Mouse (Mus musculus) retina, adult 2 months (tissue): ENCODE measurements around the gene Efl1.
A peak's percentile ranks its signal among the peaks of the same experiment; 100 is the strongest.
"Not testable (repeated sequence)": the region's sequence is repeated elsewhere in the genome, so short reads cannot be mapped to it uniquely, and the experiment has no call there.

ENCODE experiments used
- DNase-seq: peaks from one replicate; pipeline ENCODE4 v3.0.0-alpha.2; 2012; ENCODE audit warnings: low read depth, low spot score

The Efl1 gene

DNA sequence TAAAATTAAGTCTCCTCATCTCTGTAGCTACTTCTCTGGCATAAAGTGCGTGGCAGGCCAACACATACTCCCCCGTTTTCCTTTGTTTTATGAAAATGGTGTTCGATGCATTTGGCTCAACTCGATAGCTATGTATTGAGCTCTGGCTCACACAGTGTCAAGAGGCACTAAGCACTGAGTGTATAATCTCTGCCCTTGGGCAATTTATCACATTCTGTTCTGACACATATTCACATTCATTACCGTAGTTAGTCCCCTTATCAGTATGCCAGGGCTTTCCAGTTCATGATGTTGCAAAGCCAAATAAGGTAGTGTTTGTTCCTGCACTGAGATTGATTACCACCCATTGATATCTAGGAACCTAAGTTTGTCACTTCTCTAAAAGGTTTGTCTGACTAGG, 71.3 kb downstream of the Efl1 start:
- DNase-seq, result no peak

GRCm38 (mm10) chr7:82720501-82720900, 72.1 kb downstream of the Efl1 start:
- no peak for DNase-seq

DNA sequence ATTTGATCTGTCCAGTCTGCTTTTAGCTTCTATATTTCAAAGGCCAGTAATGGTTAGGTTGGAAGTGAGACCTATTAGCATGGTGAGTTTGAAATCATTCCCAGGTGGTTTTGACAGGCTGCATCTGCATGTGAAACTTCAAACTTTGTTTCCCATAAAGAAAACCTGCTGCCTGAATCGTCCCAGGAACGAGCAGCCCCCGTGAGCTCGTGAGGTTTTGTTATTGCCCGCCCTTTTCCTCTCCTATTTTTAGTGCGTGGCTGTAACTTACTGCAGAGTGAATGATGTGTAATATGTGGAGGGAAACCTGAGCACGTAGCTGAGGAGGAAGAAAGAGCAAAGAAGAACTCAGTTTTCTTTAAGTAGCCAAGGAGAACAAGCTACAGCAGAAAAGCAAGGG, 72.5 kb downstream of the Efl1 start:
- no peak for DNase-seq

- DNase-seq, result no peak
Measured at GRCm38 (mm10) chr7:82722486-82723123, 74.2 kb downstream of the Efl1 start.

GRCm38 (mm10) chr7:82723151-82723871, 74.9 kb downstream of the Efl1 start:
- no peak for DNase-seq

DNA sequence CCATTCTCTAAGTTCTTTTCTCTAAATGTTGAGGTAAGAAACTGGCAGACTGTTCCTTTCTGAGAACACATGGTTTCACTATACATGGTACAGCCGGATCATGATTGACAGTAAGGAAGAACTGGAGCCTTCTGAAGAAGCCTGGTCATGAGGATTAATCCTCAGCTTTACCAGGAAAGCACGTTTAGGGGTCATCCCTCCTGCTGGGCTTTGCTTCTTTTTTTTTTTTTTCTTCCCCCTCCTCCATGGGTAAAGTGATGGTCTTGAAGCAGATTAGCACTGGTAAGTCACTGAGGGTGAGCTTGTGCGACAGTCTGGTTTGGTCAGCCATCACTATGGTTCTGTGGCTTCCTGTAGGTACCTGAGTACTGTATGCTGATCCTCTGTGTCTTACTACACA, 76.1 kb downstream of the Efl1 start:
- no peak for DNase-seq

GRCm38 (mm10) chr7:82725006-82725636, 76.7 kb downstream of the Efl1 start:
- no peak for DNase-seq

DNA sequence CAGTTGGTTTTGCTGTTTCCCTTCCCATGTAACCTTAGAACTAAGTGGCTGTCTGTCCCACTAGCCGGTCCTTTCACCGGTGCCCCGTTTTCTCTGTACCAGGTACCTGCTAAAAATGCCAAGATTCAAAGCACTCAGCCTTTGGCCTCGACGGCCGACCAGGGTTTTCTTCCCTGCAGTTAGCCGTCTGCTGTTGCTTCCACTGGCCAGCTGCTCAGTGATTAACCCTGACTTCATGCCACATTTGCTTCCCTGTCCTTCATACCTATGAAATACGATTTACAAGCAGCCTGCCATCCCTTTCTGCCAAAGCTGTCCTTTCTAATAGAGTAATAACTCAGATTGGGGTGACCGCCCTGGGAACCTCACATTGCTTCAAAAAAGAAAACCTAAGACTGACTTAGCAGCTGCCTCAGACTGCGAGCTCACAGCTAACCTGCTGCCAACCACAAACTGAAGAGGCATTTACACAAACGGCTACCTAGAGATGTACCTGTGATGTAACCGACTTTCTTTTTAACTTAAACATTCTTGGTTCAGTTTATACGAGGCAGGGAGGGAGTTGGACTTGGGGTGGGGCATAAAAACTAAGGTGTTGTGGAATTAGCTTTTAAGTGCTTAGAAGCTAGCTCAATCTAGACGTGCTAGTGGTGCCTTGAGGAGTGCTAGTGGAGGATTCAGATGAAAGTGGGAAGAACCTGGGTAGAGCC, 77.5 kb downstream of the Efl1 start:
- DNase-seq, result no peak

DNA sequence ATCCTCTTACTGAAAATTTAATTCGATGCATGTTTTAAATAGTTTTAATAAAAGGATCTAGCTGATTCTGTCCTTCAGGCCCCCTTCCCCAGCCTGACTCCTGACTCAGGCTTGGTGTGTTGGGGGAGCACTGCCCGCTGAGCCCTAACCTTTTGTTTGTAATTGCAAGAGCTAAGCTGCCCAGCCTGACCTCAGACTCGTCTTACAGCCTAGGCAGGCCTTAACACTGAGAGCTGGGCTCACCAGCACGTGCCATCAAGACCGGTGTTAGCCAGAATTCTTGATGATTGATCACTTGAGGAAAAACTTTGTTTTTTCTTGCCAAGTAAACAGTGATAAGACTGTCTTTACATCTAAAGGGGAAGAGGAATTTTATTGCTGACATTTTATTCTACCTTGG, 78.7 kb downstream of the Efl1 start:
- no peak for DNase-seq

DNA sequence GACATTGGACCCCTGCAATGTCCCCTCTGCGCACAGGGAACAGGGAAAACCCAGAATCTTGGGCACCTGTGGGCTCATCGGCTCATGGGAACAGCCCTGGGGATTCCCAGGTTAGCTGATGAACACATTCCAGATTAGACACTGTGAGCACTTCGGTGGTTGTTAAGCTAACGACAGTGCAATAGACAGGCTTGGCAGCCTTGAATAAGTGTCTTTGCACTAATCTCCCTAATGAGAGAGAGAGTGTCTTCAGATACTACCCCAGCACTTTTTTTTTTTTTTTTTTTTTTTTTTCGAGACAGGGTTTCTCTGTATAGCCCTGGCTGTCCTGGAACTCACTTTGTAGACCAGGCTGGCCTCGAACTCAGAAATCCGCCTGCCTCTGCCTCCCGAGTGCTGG, 80.6 kb downstream of the Efl1 start:
- not testable (repeated sequence) for DNase-seq

- no peak for DNase-seq
Measured at GRCm38 (mm10) chr7:82733118-82733517, 84.7 kb downstream of the Efl1 start.

DNA sequence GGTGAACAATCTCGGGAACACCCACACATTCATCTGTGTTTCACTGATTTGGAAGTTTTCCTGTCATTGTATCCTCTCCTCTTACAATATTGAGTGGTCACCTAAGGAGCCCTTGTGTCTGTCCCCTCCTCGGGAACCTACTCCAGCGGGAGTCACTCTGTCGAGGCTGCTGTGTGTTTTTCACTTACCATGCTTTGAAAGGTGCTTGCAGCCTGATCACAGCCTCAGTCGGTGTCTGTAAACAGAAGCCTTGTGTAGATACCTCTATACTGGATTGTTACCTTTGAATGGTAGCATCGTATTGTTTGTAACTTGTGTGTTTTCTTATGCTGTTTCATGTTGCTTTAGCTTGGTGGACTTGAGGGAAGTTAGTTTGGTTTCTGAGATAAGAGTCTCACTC, 85.6 kb downstream of the Efl1 start:
- DNase-seq, result no peak

DNA sequence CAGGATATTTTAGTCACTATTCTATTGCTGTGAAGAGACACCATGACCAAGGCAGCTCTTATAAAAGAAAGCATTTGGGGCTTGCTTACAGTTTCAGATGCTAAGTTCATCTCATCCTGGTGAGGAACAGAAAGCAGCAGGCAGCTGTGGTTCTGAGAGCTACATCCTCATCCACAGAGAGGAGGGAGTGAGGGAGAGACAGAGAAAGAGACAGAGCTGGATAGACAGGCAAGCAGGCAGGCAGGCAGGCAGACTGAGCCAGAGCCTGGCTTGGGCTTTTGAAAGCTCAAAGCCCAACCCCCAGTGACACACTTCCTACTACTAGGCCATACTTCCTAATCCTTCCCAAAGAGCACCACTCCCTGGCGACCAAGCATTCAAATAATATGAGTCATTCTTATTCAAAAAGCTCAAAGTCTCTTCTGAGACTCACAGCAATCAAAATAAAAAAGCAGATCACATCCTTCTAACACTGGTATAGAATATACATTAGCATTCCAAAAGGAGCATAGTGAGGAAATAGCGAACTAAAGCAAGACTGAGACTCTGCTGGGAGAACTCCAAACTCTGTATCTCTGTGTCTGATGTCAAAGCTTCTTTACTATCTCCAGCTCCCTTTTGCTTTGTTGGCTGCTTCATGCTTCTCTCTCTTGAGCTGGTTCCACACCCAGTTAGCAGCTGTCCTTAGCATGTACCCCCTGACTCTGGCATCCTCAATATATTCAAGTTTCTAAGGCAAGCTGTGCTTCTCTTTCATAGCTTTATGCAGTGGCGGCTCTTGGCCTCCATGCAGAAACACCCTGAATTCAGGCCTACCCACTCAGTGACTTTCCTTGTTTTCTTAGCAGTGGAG, 86.6 kb downstream of the Efl1 start:
- DNase-seq, result no peak

DNA sequence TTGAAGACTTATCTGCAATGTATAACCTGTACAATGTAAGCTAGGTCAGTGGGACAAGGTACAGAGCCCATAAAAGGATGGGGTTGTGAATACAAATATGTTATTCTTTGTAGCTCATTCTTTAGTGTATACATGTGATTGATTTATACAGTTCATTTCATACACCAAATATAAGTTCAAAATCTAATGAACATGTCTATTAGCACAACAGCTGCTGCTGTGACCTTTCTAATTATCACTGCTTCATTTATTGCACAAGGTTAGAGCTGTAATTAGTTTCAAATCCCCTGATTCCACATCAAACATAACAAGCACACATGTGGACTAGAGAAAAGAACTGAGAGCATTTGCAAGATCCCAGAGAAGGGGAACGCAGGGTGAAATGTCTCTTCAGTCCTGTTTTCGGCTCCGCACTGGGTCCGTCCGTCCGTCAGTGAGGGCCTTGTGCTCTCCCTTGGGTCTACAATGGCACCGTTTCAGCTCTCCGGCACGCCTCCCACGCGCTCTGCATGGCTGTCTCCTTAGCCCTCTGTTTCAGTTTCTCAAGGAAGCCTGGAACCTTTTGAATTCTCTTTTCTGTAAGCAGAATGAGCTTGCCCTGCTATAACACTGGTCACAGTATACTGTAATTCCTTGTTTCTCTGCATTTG, 94.8 kb downstream of the Efl1 start:
- DNase-seq, result no peak

- no peak for DNase-seq
Measured at GRCm38 (mm10) chr7:82744167-82744715, 95.8 kb downstream of the Efl1 start.

DNA sequence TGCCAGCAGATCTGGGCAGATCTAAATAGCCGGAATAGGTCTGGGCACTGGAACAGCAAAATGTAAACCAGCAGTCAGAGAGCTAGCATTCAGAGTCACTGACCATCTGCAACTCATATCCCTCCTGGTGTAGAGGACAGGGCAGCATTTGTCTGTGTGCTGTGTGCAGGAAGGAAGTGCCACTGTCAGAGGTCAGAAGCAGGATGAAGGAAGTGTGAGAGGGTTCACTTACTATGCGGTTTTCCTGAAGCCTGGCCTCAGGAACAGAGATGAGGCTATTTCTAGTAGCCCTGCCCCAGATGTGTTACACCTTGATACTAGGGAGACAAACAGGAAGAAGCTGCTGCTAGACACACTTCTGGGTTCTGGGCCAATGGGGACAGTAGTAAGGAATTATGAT, 100.4 kb downstream of the Efl1 start:
- no peak for DNase-seq

GRCm38 (mm10) chr7:82749239-82749638, 100.8 kb downstream of the Efl1 start:
- no peak for DNase-seq

- DNase-seq, result no peak
Measured at GRCm38 (mm10) chr7:82752171-82753085, 104.0 kb downstream of the Efl1 start.

DNA sequence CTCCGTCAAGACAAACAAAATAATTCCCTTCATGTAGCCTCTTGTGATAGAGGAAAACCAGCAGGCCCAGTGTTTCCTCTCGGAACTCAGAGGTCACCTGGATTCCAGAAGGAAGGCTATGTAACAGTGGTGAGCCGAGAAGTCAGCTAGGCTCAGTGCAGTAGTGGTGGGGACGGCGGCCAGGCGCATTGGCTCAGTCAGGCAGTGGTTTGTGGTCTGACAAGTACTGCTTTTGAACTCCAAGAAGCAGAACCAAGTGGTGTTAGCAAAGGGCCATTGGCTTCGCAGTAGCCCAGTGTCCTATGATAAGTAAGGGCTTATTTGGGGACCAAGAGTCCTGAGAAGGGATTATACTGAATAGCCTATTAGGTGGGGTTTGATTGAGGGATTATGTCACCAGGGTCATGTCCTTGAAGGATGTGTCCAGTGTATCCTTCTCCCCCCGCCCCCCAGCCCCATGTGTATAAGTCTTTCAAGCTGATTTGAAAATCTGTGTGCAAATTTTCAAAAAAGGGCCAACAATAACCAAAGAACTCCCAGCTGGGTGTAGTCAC, 107.3 kb downstream of the Efl1 start:
- peak; percentile 88 for DNase-seq
